Mouse (Mus musculus) layer of hippocampus, postnatal 14 days (tissue): ENCODE measurements around the gene Ctnnb1. TPM values are rescaled to one million over a fixed set of nuclear protein-coding genes. Genes with fewer than 3 reads are reported as not detected.

Source experiments
- DNase-seq, 2 experiments: peaks; one replicate each; pipeline ENCODE4 v3.0.0; 2021 to 2022; ENCODE audit warnings: low spot score in 2 of 2, mixed read lengths in 1 of 2
- total RNA-seq, 2 experiments: library from RNA; stranded (reverse); gene quantifications; 2 replicates each; pipeline ENCODE4 v1.2.3; 2021

Ctnnb1 gene
- total RNA-seq, 2 experiments from 2014 or later, result 772 to 788 TPM

DNA sequence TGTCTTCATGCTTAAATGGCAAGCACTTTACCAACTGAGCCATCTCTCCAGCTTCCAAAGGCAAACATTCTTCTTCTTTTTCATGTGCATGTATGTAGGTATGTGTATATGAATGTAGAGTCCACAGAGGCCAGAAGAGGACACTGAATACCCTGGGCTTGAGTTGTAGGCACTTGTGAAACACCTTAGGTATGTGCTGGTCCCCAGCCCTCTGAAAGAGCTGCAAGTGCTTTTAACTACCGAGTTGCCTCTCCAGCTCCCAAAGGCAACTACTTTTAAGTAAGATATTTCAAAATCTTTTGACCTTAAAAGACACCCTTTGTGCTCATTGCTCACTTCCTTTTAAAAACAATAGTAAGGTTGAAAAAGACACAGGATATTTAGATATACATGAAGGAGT, 2.9 kb upstream of the Ctnnb1 start:
- no peak for DNase-seq

GRCm38 (mm10) chr9:120926939-120927606, 1.9 kb upstream of the Ctnnb1 start:
- no peak for DNase-seq

DNA sequence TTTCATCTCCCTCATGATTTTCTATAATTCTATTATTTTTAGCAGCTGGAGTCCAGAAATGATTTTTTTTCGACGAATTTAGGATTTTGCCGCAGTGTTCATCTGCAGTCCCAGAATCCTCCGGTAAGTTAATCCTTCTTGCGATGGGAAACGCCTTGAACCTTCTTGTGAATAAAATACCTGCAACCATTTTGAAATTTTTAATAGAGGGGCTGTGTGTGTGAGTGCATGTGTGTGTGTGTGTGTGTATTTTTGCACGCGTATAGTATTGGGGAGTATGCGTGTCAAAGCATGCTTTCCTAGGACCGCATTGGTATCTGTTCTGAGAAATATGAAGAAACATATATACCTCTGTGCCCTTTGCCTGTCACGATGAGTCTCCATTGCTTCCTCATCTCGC, 1.0 kb downstream of the Ctnnb1 start:
- no peak for DNase-seq

- DNase-seq, result no peak
Observed at GRCm38 (mm10) chr9:120930811-120931210, 1.8 kb downstream of the Ctnnb1 start.

GRCm38 (mm10) chr9:120932371-120932770, 3.4 kb downstream of the Ctnnb1 start:
- no peak for DNase-seq

GRCm38 (mm10) chr9:120932797-120933586, 4.0 kb downstream of the Ctnnb1 start:
- DNase-seq, result peak; percentile 96 to 97

- DNase-seq, result no peak
Observed at GRCm38 (mm10) chr9:120933587-120933885, 4.5 kb downstream of the Ctnnb1 start.

GRCm38 (mm10) chr9:120933886-120934758, 5.1 kb downstream of the Ctnnb1 start:
- peak in 1 of 2 experiments; percentile 55 for DNase-seq

DNA sequence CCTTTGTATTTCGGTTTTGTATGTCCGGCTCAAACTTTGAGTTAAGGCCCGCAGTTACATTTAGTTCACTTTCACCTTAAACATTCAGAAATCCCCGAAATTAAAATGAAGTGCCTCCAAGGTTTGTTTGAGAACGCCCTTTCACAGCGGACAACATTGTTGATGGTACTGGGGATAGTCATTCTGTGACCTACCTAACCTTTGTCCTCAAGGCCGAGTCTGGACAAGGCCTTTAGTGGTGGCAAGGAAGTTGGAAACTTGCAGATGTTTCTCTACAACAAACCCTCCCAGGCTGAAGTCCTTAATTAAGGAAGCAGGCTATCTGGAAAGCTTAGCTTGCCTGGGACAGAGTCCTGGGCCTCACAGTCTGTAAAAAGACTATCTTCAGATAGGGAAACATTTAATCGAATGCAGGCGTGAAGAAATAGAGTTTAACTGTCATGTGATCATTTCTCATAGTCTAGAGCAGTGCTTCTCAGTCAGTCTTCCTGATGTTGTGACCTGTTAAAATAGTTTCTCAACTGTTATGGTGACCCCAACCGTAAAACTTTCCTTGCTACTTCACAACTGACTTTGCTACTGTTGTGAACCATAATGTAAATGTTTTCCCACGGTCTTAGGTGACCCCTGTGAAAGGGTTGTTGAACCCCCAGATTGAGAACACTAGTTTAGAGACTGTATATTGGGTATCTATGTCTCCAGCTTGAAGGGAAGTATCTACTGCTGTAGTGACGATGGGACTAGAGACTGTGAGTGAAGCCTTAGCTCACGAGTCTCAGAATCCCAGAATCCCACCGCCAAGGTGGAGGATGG, 6.0 kb downstream of the Ctnnb1 start:
- no peak for DNase-seq

- no peak for DNase-seq
Observed at GRCm38 (mm10) chr9:120935634-120935922, 6.6 kb downstream of the Ctnnb1 start.

DNA sequence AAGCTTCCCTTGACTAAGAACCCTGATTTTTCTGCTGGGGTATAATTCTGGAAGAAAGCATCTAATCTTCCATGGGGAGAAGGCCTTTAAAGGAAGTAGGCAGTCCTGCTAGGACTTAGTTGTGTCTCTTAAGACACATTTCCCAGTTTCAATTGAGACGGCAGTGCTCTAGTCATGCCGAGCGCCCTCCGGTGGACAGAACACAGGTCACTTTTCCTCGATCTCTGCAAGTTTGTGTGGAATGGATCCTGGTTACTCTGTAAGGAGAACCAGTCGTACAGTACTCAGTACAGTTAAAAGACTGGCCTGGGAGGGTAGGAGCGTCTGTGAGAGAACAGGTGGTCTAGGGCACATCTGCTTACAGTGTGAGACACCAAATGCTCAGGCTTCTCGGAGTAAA, 7.3 kb downstream of the Ctnnb1 start:
- peak in 1 of 2 experiments; percentile 60 for DNase-seq

DNA sequence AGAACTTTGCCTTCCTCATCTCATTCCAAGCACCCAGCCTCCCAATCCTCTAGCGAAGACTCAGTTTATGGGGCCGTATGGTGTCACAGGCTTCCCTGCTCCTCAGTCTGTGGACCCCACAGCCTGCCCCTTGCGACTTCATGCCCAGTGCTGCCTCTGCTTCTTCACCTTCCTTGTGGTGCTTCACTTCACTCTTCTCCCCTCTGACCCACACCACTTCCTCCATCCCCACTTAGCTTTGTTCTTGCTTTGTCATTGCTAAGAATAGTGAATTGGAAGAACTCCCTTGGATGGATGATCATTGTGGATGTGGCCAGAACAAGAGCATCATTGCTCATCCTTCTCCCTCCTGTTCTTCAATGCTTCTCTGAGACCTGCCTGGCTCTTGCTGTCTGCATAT, 11.8 kb downstream of the Ctnnb1 start:
- no peak for DNase-seq

- DNase-seq, result no peak
Observed at GRCm38 (mm10) chr9:120943757-120944156, 14.7 kb downstream of the Ctnnb1 start.

GRCm38 (mm10) chr9:120944211-120944610, 15.2 kb downstream of the Ctnnb1 start:
- DNase-seq, result no peak

DNA sequence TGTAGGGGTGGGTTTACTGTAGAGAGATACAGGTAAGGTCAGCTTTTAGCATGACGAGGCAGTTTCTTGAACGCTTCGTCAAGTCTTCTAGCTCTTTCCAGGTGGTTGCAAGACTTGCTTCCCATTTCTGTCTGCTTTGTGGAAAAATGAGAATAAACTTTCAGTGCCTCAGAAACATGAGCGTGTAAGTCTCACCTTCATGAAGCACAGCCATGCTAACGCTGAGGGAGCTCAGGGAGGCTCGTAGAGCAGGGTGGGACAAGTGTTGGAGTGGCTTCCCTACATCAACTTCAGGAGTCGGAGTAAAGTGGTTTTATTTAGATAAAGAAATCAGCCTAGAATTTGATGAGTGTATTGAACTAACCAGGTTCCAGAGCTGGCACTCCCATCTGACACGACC, 17.1 kb downstream of the Ctnnb1 start:
- no peak for DNase-seq

DNA sequence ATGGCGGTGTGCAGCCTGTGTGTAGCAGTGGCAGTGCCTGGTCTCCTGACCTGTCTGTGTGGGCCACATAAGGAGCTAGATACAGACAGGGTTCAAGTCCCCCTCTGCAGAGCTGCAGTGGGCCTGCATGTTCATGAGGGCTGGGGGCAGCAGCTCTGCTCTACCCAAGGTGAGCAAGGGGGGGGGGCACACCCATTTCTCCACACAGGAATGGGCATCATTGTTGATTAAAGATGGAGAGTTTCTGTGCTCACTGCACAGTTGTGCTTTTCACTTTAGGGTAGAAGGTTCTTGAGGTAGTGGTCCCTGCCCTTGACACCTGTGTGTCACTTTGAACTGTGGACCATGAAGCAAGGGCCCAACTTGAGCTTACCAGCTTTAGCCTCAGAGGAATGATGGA, 19.8 kb downstream of the Ctnnb1 start:
- no peak for DNase-seq

DNA sequence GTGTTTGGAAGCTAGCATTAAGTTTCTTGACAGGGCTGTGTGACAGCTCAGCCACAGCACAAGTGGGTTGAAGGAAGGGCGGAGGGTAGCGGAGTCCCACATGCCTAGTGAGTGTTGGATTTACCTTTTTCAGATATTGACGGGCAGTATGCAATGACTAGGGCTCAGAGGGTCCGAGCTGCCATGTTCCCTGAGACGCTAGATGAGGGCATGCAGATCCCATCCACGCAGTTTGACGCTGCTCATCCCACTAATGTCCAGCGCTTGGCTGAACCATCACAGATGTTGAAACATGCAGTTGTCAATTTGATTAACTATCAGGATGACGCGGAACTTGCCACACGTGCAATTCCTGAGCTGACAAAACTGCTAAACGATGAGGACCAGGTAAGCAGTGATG, 21.7 kb downstream of the Ctnnb1 start:
- DNase-seq, result no peak

DNA sequence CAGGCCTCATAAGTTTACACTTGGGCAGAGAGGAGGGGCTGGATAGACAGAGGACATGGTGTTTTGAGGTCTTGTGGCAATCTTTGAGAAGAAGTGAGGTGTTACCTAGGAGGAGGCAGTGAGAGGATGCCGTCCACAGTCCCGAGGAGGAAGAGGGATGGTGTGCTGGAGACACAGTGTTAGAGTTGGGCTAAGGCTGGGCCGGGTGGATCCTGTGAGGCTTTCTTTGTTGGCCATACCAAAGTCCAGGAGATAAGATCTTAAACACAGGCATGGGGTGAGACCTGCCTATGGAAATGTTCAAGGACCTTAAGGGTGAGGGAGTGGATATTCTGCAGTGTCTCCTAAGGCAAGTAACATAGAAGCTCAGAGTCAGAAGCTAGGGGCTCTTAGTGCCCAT, 22.9 kb downstream of the Ctnnb1 start:
- DNase-seq, result no peak

GRCm38 (mm10) chr9:120958051-120958450, 29.0 kb downstream of the Ctnnb1 start:
- DNase-seq, result no peak

DNA sequence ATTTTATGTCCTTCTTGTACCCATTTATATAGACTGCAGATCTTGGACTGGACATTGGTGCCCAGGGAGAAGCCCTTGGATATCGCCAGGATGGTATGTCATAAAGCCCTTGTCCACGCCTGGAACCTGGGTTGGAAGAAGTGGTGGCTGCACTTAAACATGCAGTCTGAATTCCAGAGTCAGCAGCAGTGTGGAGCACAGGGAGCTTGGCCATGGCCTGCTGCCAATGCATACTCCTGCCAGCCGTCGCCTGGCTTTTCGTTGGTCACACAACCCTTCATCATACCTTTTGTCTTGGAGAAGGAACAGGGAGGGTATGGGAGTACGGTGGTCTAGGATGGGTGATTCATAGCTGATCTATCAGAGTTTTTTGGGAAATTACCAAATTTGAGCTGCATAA, 29.5 kb downstream of the Ctnnb1 start:
- no peak for DNase-seq

DNA sequence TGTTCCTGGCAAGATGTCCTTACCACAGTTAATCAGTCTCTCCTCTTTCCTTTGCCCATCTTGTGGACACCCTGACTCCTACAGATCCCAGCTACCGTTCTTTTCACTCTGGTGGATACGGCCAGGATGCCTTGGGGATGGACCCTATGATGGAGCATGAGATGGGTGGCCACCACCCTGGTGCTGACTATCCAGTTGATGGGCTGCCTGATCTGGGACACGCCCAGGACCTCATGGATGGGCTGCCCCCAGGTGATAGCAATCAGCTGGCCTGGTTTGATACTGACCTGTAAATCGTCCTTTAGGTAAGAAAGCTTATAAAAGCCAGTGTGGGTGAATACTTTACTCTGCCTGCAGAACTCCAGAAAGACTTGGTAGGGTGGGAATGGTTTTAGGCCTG, 30.2 kb downstream of the Ctnnb1 start:
- no peak for DNase-seq
